Mouse (Mus musculus): ENCODE measurements around the gene Ppp1r16b.

DNA sequence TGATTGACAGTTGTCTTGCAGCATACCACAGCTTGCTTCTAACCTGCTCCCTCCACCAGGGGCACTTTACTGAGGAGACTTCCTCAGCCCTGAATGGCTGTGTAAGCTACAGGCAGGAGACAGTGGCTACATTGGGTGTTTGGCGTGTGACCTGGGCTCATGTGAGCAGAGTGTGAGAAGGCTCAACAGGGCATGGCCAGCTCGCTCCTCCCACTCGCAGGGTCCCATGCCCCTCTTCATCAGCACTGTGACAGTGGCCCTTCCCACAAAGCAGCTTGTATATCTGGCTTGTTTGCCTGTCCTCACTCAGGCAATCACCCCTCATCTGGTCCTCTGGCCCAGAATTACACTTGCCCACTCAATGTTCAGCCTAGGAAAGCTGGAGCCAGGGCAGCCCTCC lies 73.9 kb downstream of the Ppp1r16b start:
- TF ChIP-seq POLR2A (IDR thresholded peaks at IDR 0.05; ENCODE audit: low read depth, low read length) (no peak), CTCF (conservative IDR thresholded peaks at IDR 0.05; ENCODE audit: insufficient read depth, insufficient read length, low read depth, low read length) (no peak)

Data from kidney, adult 2 months (tissue).